Mouse (Mus musculus): ENCODE measurements around the gene App. TPM values are rescaled to one million over a fixed set of nuclear protein-coding genes. Genes with fewer than 3 reads are reported as not detected.

App gene
- polyA plus RNA-seq, 1 experiment from 2014 or later: 229 TPM

- ATAC-seq (ENCODE audit: insufficient read depth) (no peak), DNase-seq (no peak)
- H3K36me3 ChIP-seq (ENCODE audit: insufficient read depth): peaks cover 55% of the 10 kb centered on the region
- H3K9me3 ChIP-seq (ENCODE audit: low read depth, low read length): no peaks in the 10 kb centered on the region
- no peak overlapping the region for H3K27ac ChIP-seq (ENCODE audit: low read depth)
- no peak overlapping the region for H3K4me2 ChIP-seq
- H3K4me1 ChIP-seq (ENCODE audit: insufficient read depth): no peaks in the 10 kb centered on the region
- H3K4me3 ChIP-seq (ENCODE audit: low read depth, low read length): no peak overlapping the region
- no peak for TF ChIP-seq CTCF (IDR thresholded peaks at IDR 0.05; ENCODE audit: low read depth)
- H3K9ac ChIP-seq: no peak overlapping the region
- no peaks in the 10 kb centered on the region for H3K27me3 ChIP-seq (ENCODE audit: insufficient read depth, low read length)
- WGBS: 69% methylated on average over 5 of the region's 5 CpGs
These were observed 139.8 kb downstream of the App start for GRCm38 (mm10) chr16:85033747-85034146.

GRCm38 (mm10) chr16:85030810-85031209 lies 142.8 kb downstream of the App start:
- TF ChIP-seq CTCF (IDR thresholded peaks at IDR 0.05; ENCODE audit: low read depth): no peak
- H3K4me2 ChIP-seq: no peak overlapping the region
- no peak overlapping the region for H3K27ac ChIP-seq (ENCODE audit: low read depth)
- no peak overlapping the region for H3K4me3 ChIP-seq (ENCODE audit: low read depth, low read length)
- WGBS: 92% methylated on average over 12 of the region's 12 CpGs
- no peaks in the 10 kb centered on the region for H3K27me3 ChIP-seq (ENCODE audit: insufficient read depth, low read length)
- H3K9ac ChIP-seq: no peak overlapping the region
- ATAC-seq (ENCODE audit: insufficient read depth) (no peak), DNase-seq (no peak)
- H3K36me3 ChIP-seq (ENCODE audit: insufficient read depth): peaks cover 60% of the 10 kb centered on the region
- H3K4me1 ChIP-seq (ENCODE audit: insufficient read depth): no peaks in the 10 kb centered on the region
- H3K9me3 ChIP-seq (ENCODE audit: low read depth, low read length): no peaks in the 10 kb centered on the region

- no peaks in the 10 kb centered on the region for H3K27me3 ChIP-seq (ENCODE audit: insufficient read depth, low read length)
- no peak overlapping the region for H3K9ac ChIP-seq
- peaks cover 77% of the 10 kb centered on the region for H3K36me3 ChIP-seq (ENCODE audit: insufficient read depth)
- no peak overlapping the region for H3K4me2 ChIP-seq
- no peak overlapping the region for H3K4me3 ChIP-seq (ENCODE audit: low read depth, low read length)
- H3K4me1 ChIP-seq (ENCODE audit: insufficient read depth): no peaks in the 10 kb centered on the region
- DNase-seq (no peak), ATAC-seq (ENCODE audit: insufficient read depth) (no peak)
- 0 out of 2 replicates have a peak, but pooled peaks cover 2% of the 10 kb centered on the region for H3K9me3 ChIP-seq (ENCODE audit: low read depth, low read length)
- 89% methylated on average over 4 of the region's 4 CpGs for WGBS
- no peak overlapping the region for H3K27ac ChIP-seq (ENCODE audit: low read depth)
- no peak for TF ChIP-seq CTCF (IDR thresholded peaks at IDR 0.05; ENCODE audit: low read depth)
These were observed 145.2 kb downstream of the App start for GRCm38 (mm10) chr16:85028396-85028795.

GRCm38 (mm10) chr16:85024706-85025105 lies 148.9 kb downstream of the App start:
- 0 out of 2 replicates have a peak, but pooled peaks cover 2% of the 10 kb centered on the region for H3K9me3 ChIP-seq (ENCODE audit: low read depth, low read length)
- ATAC-seq (ENCODE audit: insufficient read depth) (no peak), DNase-seq (no peak)
- no peaks in the 10 kb centered on the region for H3K4me1 ChIP-seq (ENCODE audit: insufficient read depth)
- no peak overlapping the region for H3K27ac ChIP-seq (ENCODE audit: low read depth)
- H3K4me2 ChIP-seq: no peak overlapping the region
- TF ChIP-seq CTCF (IDR thresholded peaks at IDR 0.05; ENCODE audit: low read depth): no peak
- H3K4me3 ChIP-seq (ENCODE audit: low read depth, low read length): no peak overlapping the region
- H3K9ac ChIP-seq: no peak overlapping the region
- 96% methylated on average over 8 of the region's 8 CpGs for WGBS
- no peaks in the 10 kb centered on the region for H3K27me3 ChIP-seq (ENCODE audit: insufficient read depth, low read length)
- H3K36me3 ChIP-seq (ENCODE audit: insufficient read depth): peaks cover 59% of the 10 kb centered on the region

GRCm38 (mm10) chr16:85023106-85023505 lies 150.5 kb downstream of the App start:
- Histone ChIP-seq H3K36me3 (ENCODE audit: insufficient read depth) (peaks cover 50% of the 10 kb centered on the region), H3K27ac (ENCODE audit: low read depth) (no peak overlapping the region), H3K9ac (no peak overlapping the region), H3K9me3 (ENCODE audit: low read depth, low read length) (0 out of 2 replicates have a peak, but pooled peaks cover 2% of the 10 kb centered on the region), H3K4me2 (no peak overlapping the region), H3K27me3 (ENCODE audit: insufficient read depth, low read length) (no peaks in the 10 kb centered on the region), H3K4me1 (ENCODE audit: insufficient read depth) (no peaks in the 10 kb centered on the region), H3K4me3 (ENCODE audit: low read depth, low read length) (no peak overlapping the region)
- no peak for ATAC-seq (ENCODE audit: insufficient read depth)
- no peak for DNase-seq
- no peak for TF ChIP-seq CTCF (IDR thresholded peaks at IDR 0.05; ENCODE audit: low read depth)
- WGBS: 80% methylated on average over 3 of the region's 3 CpGs

- Histone ChIP-seq H3K36me3 (ENCODE audit: insufficient read depth) (peaks cover 32% of the 10 kb centered on the region), H3K27ac (ENCODE audit: low read depth) (peak overlapping the region; percentile 36; the same call in 1 of the 2 replicates), H3K4me2 (no peak overlapping the region), H3K9me3 (ENCODE audit: low read depth, low read length) (0 out of 2 replicates have a peak, but pooled peaks cover 2% of the 10 kb centered on the region), H3K4me1 (ENCODE audit: insufficient read depth) (no peaks in the 10 kb centered on the region), H3K4me3 (ENCODE audit: low read depth, low read length) (no peak overlapping the region), H3K27me3 (ENCODE audit: insufficient read depth, low read length) (no peaks in the 10 kb centered on the region), H3K9ac (no peak overlapping the region)
- 79% methylated on average over 9 of the region's 9 CpGs for WGBS
- DNase-seq (no peak), ATAC-seq (ENCODE audit: insufficient read depth) (no peak)
- TF ChIP-seq CTCF (IDR thresholded peaks at IDR 0.05; ENCODE audit: low read depth): no peak
These were observed 152.8 kb downstream of the App start for GRCm38 (mm10) chr16:85020696-85021323.

GRCm38 (mm10) chr16:85019273-85019672 lies 154.3 kb downstream of the App start:
- H3K4me3 ChIP-seq (ENCODE audit: low read depth, low read length): no peak overlapping the region
- H3K36me3 ChIP-seq (ENCODE audit: insufficient read depth): peaks cover 29% of the 10 kb centered on the region
- H3K9ac ChIP-seq: no peak overlapping the region
- H3K27me3 ChIP-seq (ENCODE audit: insufficient read depth, low read length): no peaks in the 10 kb centered on the region
- 70% methylated on average over 5 of the region's 5 CpGs for WGBS
- H3K4me1 ChIP-seq (ENCODE audit: insufficient read depth): no peaks in the 10 kb centered on the region
- 0 out of 2 replicates have a peak overlapping the region, but pooled peaks have one; percentile 42 for H3K27ac ChIP-seq (ENCODE audit: low read depth)
- H3K9me3 ChIP-seq (ENCODE audit: low read depth, low read length): no peaks in the 10 kb centered on the region
- no peak overlapping the region for H3K4me2 ChIP-seq
- no peak for ATAC-seq (ENCODE audit: insufficient read depth)
- TF ChIP-seq CTCF (IDR thresholded peaks at IDR 0.05; ENCODE audit: low read depth): no peak
- no peak for DNase-seq

Measured in lung, embryonic 14.5 days (tissue).